Mouse (Mus musculus): ENCODE results near the gene Ech1. TPM values are rescaled to one million over a fixed set of nuclear protein-coding genes. Genes with fewer than 3 reads are reported as not detected.

Gene Ech1
- polyA plus RNA-seq, 1 experiment, result 132 TPM

DNA sequence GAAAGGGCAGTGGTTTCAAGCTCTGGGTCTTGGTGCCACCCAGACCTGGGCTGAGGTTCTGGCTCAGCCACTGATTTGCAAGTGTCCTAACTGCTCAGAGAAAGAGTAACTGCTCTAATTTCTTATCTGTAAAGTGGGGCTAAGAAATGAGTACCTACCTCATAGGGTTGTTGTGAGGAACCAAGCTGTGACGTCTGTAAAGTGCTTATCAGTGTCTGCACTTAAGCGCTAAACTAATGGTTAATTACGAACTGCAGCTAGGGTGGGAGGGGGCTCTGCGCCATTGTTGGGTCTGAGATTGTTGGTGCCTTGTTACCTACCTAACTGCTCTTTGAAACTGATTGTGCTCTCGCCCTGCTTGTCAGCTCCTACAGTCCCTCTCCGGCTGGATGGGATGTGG lies 7.5 kb upstream of the Ech1 start:
- no peak overlapping the region for H3ac ChIP-seq (ENCODE audit: control insufficient read depth, insufficient read length)
- peaks cover 80% of the 10 kb centered on the region for H3K36me3 ChIP-seq (ENCODE audit: control insufficient read depth, insufficient read depth)
- peaks cover 59% of the 10 kb centered on the region for H3K79me2 ChIP-seq (ENCODE audit: control insufficient read depth, insufficient read depth)
- peak; percentile 16 for TF ChIP-seq POLR2AphosphoS2 (IDR thresholded peaks at IDR 0.05; ENCODE audit: insufficient read length, low read depth)
- no peak for TF ChIP-seq MYOG (IDR thresholded peaks at IDR 0.05; ENCODE audit: control insufficient read depth in 1 of 3, insufficient read depth in 1 of 3, insufficient read length in 2 of 3, low read depth in 2 of 3)
- H3K4me2 ChIP-seq (ENCODE audit: low read depth), result no peak overlapping the region
- no peak overlapping the region for H3K4me3 ChIP-seq
- H3K27me3 ChIP-seq (ENCODE audit: control insufficient read depth, insufficient read depth, insufficient read length), result no peaks in the 10 kb centered on the region

GRCm38 (mm10) chr7:28817957-28818356 lies 7.1 kb upstream of the Ech1 start:
- Histone ChIP-seq H3K4me3 (no peak overlapping the region), H3K79me2 (ENCODE audit: control insufficient read depth, insufficient read depth) (peaks cover 55% of the 10 kb centered on the region), H3K27me3 (ENCODE audit: control insufficient read depth, insufficient read depth, insufficient read length) (no peaks in the 10 kb centered on the region), H3K36me3 (ENCODE audit: control insufficient read depth, insufficient read depth) (peaks cover 83% of the 10 kb centered on the region), H3ac (ENCODE audit: control insufficient read depth, insufficient read length) (no peak overlapping the region), H3K4me2 (ENCODE audit: low read depth) (no peak overlapping the region)
- no peak for TF ChIP-seq E2F4 (IDR thresholded peaks at IDR 0.05; ENCODE audit: insufficient read depth)
- TF ChIP-seq SRF (IDR thresholded peaks at IDR 0.05; ENCODE audit: control insufficient read depth, insufficient read length, low read depth), result no peak
- TF ChIP-seq POLR2AphosphoS2 (IDR thresholded peaks at IDR 0.05; ENCODE audit: insufficient read length, low read depth), result no peak
- TF ChIP-seq TCF3 (IDR thresholded peaks at IDR 0.05; ENCODE audit: insufficient read length, low read depth), result no peak
- TF ChIP-seq MYOD1 (IDR thresholded peaks at IDR 0.05; ENCODE audit: control insufficient read depth in 1 of 3, insufficient read length in 2 of 3, low read depth in 2 of 3), result no peak
- no peak for TF ChIP-seq MAX (IDR thresholded peaks at IDR 0.05; ENCODE audit: low read depth)
- TF ChIP-seq CEBPB (IDR thresholded peaks at IDR 0.05; ENCODE audit: insufficient read depth, poor library complexity, severe bottlenecking), result no peak

GRCm38 (mm10) chr7:28818436-28818835 lies 6.6 kb upstream of the Ech1 start:
- peaks cover 82% of the 10 kb centered on the region for H3K36me3 ChIP-seq (ENCODE audit: control insufficient read depth, insufficient read depth)

DNA sequence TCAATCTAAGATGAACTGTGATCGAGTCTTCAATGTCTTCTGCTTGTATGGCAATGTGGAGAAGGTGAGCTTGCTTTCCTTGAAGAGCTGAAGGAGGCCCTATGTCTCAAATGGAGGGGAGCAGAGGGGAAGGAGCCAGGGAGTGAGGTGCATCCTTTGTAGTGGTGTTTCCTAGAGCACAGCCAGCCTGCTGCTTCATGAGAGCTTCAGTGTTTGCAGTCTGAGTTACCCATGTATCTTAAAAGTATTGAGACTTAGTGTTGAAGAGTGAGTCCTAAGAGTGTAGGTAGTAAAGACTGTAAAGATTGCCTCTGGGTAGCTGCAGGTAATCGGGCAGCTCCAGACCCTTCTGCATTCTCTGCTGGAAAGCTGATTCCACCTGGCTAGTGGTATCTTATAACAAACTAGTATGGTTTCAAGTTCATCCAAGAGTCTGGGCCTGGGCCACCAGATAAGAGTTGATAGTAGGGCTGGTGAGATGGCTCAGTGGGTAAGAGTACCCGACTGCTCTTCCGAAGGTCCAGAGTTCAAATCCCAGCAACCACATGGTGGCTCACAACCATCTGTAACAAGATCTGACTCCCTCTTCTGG lies 6.1 kb upstream of the Ech1 start:
- Histone ChIP-seq H3K36me3 (ENCODE audit: control insufficient read depth, insufficient read depth) (peaks cover 77% of the 10 kb centered on the region), H3K4me2 (ENCODE audit: low read depth) (no peak overlapping the region), H3K4me3 (no peak overlapping the region), H3K79me2 (ENCODE audit: control insufficient read depth, insufficient read depth) (peaks cover 45% of the 10 kb centered on the region), H3ac (ENCODE audit: control insufficient read depth, insufficient read length) (no peak overlapping the region), H3K27me3 (ENCODE audit: control insufficient read depth, insufficient read depth, insufficient read length) (no peaks in the 10 kb centered on the region)
- TF ChIP-seq POLR2AphosphoS2 (IDR thresholded peaks at IDR 0.05; ENCODE audit: insufficient read length, low read depth) (peak; percentile 61), SRF (IDR thresholded peaks at IDR 0.05; ENCODE audit: control insufficient read depth, insufficient read length, low read depth) (no peak), POLR2A (IDR thresholded peaks at IDR 0.05; ENCODE audit: insufficient read length, low read depth) (no peak)

More at GRCm38 (mm10) chr7:28818436-28818835, 6.6 kb upstream of the Ech1 start:
- no peak overlapping the region for H3K4me3 ChIP-seq
- H3K4me2 ChIP-seq (ENCODE audit: low read depth), result no peak overlapping the region
- H3K79me2 ChIP-seq (ENCODE audit: control insufficient read depth, insufficient read depth), result peaks cover 50% of the 10 kb centered on the region
- TF ChIP-seq E2F4 (IDR thresholded peaks at IDR 0.05; ENCODE audit: insufficient read depth) (no peak), REST (IDR thresholded peaks at IDR 0.05; ENCODE audit: insufficient read depth, insufficient read length) (no peak)
- no peak overlapping the region for H3ac ChIP-seq (ENCODE audit: control insufficient read depth, insufficient read length)
- no peaks in the 10 kb centered on the region for H3K27me3 ChIP-seq (ENCODE audit: control insufficient read depth, insufficient read depth, insufficient read length)

DNA sequence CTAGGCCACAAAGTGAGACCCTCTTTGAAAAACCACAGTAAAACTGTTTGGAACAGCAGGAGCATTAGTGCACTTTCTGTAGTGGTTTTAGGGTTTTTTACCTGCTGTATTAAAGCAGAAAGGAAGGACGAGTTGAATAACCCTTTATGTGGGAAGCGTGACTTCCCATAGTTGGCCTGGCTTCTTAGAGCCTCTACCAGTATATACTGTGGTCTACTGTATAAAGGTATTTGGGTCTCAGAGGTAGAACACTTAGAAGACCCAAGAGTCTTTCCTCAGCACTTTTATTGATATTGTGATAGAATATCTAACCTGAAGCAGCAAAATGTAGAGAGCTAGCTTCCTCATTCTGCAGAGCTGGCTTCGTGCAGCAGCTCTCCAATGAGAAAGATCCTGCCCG lies 5.4 kb upstream of the Ech1 start:
- H3K4me2 ChIP-seq (ENCODE audit: low read depth), result peak overlapping the region; percentile 51
- H3K79me2 ChIP-seq (ENCODE audit: control insufficient read depth, insufficient read depth), result peaks cover 39% of the 10 kb centered on the region
- no peak overlapping the region for H3K4me3 ChIP-seq
- H3ac ChIP-seq (ENCODE audit: control insufficient read depth, insufficient read length), result no peak overlapping the region
- TF ChIP-seq E2F4 (IDR thresholded peaks at IDR 0.05; ENCODE audit: insufficient read depth), result no peak
- TF ChIP-seq MYOD1 (IDR thresholded peaks at IDR 0.05; ENCODE audit: control insufficient read depth in 1 of 3, insufficient read length in 2 of 3, low read depth in 2 of 3), result no peak
- no peak for TF ChIP-seq TCF3 (IDR thresholded peaks at IDR 0.05; ENCODE audit: insufficient read length, low read depth)
- TF ChIP-seq MYOG (IDR thresholded peaks at IDR 0.05; ENCODE audit: control insufficient read depth in 1 of 3, insufficient read depth in 1 of 3, insufficient read length in 2 of 3, low read depth in 2 of 3), result no peak
- no peak for TF ChIP-seq SRF (IDR thresholded peaks at IDR 0.05; ENCODE audit: control insufficient read depth, insufficient read length, low read depth)
- no peak for TF ChIP-seq POLR2A (IDR thresholded peaks at IDR 0.05; ENCODE audit: insufficient read length, low read depth)
- H3K27me3 ChIP-seq (ENCODE audit: control insufficient read depth, insufficient read depth, insufficient read length), result no peaks in the 10 kb centered on the region
- peaks cover 70% of the 10 kb centered on the region for H3K36me3 ChIP-seq (ENCODE audit: control insufficient read depth, insufficient read depth)

- Histone ChIP-seq H3K4me3 (no peak overlapping the region), H3ac (ENCODE audit: control insufficient read depth, insufficient read length) (no peak overlapping the region), H3K36me3 (ENCODE audit: control insufficient read depth, insufficient read depth) (peaks cover 60% of the 10 kb centered on the region), H3K4me2 (ENCODE audit: low read depth) (peak overlapping the region; percentile 51), H3K79me2 (ENCODE audit: control insufficient read depth, insufficient read depth) (peaks cover 29% of the 10 kb centered on the region), H3K27me3 (ENCODE audit: control insufficient read depth, insufficient read depth, insufficient read length) (no peaks in the 10 kb centered on the region)
- no peak for TF ChIP-seq USF1 (IDR thresholded peaks at IDR 0.05; ENCODE audit: low read depth)
- 0 out of 2 replicates have a peak, but pooled peaks have one; percentile 2 for TF ChIP-seq CEBPB (IDR thresholded peaks at IDR 0.05; ENCODE audit: insufficient read depth, poor library complexity, severe bottlenecking)
- TF ChIP-seq POLR2A (IDR thresholded peaks at IDR 0.05; ENCODE audit: insufficient read length, low read depth), result peak; percentile 5
- peak; percentile 2 for TF ChIP-seq POLR2AphosphoS2 (IDR thresholded peaks at IDR 0.05; ENCODE audit: insufficient read length, low read depth)
Observed at GRCm38 (mm10) chr7:28820358-28821260, 4.4 kb upstream of the Ech1 start.

All from myocyte (in vitro differentiated cells).